Mouse (Mus musculus) heart, postnatal 10 days (tissue): ENCODE results near the gene Wdr77. TPM values are rescaled to one million over a fixed set of nuclear protein-coding genes. Genes with fewer than 3 reads are reported as not detected.

Experiments
- total RNA-seq, 2 experiments: library from RNA; stranded (reverse); gene quantifications; 2 replicates each; pipeline ENCODE4 v1.2.3; 2021

The Wdr77 gene
- total RNA-seq, 2 experiments from 2014 or later, result 47.7 to 54.4 TPM

Other genes starting within 250 kb of the Wdr77 start
- gene Rap1a, start 158.0 kb upstream of the Wdr77 start, total RNA-seq, result 100 to 1,000 TPM; 127 to 130 TPM
- gene Adora3, start 88.5 kb upstream of the Wdr77 start, total RNA-seq, result under 1 TPM in 1 of 2 experiments, not detected in 1; 0.26 TPM
- gene Tmigd3, start 88.5 kb upstream of the Wdr77 start, total RNA-seq, result not detected
- gene I830077J02Rik, start 26.7 kb upstream of the Wdr77 start, total RNA-seq, result 1 to 10 TPM in 1 of 2 experiments, under 1 TPM in 1; 0.69 to 1.3 TPM
- gene Atp5f1, start 730 bp downstream of the Wdr77 start, total RNA-seq, result 100 to 1,000 TPM; 916 to 930 TPM
- under 1 TPM; 0.15 to 0.24 TPM for gene Ovgp1, start 14.3 kb downstream of the Wdr77 start, total RNA-seq
- gene Pifo, start 55.3 kb downstream of the Wdr77 start, total RNA-seq, result not detected
- gene Chil5, start 73.4 kb downstream of the Wdr77 start, total RNA-seq, result not detected
- not detected for gene Chia1, start 153.9 kb downstream of the Wdr77 start, total RNA-seq
- gene Chil3, start 208.2 kb downstream of the Wdr77 start, total RNA-seq, result not detected